Mouse (Mus musculus): ENCODE measurements around the gene Gm14296.
"Not testable (repeated sequence)": the region's sequence is repeated elsewhere in the genome, so short reads cannot be mapped to it uniquely, and the experiment has no call there.

Gene Gm14296

DNA sequence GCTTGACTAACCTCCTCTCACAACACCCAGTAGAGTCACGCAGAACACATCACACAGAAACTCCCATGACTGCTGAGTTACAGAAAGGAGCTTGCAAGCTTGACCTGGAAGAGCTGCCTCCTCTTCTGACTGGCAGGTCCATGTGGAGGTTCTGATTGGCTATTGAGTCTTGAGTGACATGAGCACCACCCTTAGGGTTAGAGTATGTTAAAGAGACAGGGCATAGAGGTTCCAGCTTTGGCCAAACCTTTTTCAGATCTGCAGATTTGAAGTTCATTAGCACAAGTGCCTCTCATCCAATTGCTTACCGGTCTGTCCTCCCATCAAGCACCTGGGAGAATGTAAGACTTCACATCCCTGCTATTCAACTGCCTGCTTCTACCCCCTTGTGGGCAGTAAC lies at the start of gene Gm14296:
Gene Gm14296 (minus strand): TSS at position 101 of the 400 bp plus-strand sequence.
- not testable (repeated sequence) for DNase-seq (ENCODE audit: low spot score in 2 of 2)

DNA sequence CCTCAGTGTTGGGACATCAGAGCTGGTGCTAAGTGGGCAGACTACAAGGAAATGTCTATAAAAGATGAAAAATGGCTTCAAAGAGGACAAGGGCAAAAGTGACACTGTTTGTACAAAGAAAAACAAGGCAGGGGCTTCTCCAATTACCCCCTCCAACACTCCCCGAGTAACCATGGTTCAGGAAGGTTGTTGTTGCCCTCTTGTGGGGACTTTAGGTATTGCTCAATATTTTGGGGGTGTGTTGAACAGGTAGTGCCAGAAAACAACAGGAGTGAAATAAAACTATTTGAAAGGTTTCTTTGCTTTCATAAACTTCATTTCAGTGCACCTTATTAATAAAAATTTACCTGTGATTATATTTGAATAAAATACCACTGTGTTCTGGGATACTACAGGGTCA lies 22.1 kb downstream of the Gm14296 start:
- not testable (repeated sequence) for DNase-seq (ENCODE audit: low spot score in 2 of 2)

All from right cerebral cortex, adult 2 months (tissue).